Mouse (Mus musculus) embryonic facial prominence, embryonic 12.5 days (tissue): Measurements from ENCODE around the gene Smg5. TPM values are rescaled to one million over a fixed set of nuclear protein-coding genes. Genes with fewer than 3 reads are reported as not detected.
A peak's percentile ranks its signal among the peaks of the same experiment; 100 is the strongest.

Experiments
- ATAC-seq: fragments of 200-750 bp; cut with Nextera tagmentation; 2 replicates; pipeline ENCODE4 v1.8.0; 2017; ENCODE audit not compliant: insufficient number of reproducible peaks, insufficient read depth, low FRiP score, low TSS enrichment
- H3K27ac ChIP-seq: fragments of 300-500 bp; sonication (generic); 2 replicates; pipeline ENCODE4 v1.5.1; 2016; ENCODE audit warnings: mild to moderate bottlenecking
- H3K27me3 ChIP-seq: fragments of 300-500 bp; sonication (generic); 2 replicates; pipeline ENCODE4 v1.6.1; 2016; ENCODE audit warnings: mild to moderate bottlenecking, moderate library complexity
- H3K36me3 ChIP-seq: fragments of 300-500 bp; sonication (generic); 2 replicates; pipeline ENCODE4 v1.6.1; 2016; ENCODE audit warnings: mild to moderate bottlenecking
- H3K4me1 ChIP-seq: fragments of 300-500 bp; sonication (generic); 2 replicates; pipeline ENCODE4 v1.6.1; 2016
- H3K4me2 ChIP-seq: fragments of 300-500 bp; sonication (generic); replicated peaks from 2 replicates; pipeline ENCODE4 v1.6.1; 2016; ENCODE audit warnings: mild to moderate bottlenecking, moderate library complexity
- H3K4me3 ChIP-seq: fragments of 300-500 bp; sonication (generic); 2 replicates; pipeline ENCODE4 v1.5.1; 2016; ENCODE audit warnings: mild to moderate bottlenecking
- H3K9ac ChIP-seq: fragments of 300-500 bp; sonication (generic); 2 replicates; pipeline ENCODE4 v1.6.1; 2016; ENCODE audit warnings: mild to moderate bottlenecking, moderate library complexity
- H3K9me3 ChIP-seq: fragments of 300-500 bp; sonication (generic); 2 replicates; pipeline ENCODE4 v1.6.1; 2016; ENCODE audit warnings: mild to moderate bottlenecking, moderate library complexity
- WGBS: fragments of 180-500 bp; shearing (Covaris S2); methylation state at CpG from one replicate; pipeline ENCODE4 v1.1.7; 2016; 5-methylcytosine and 5-hydroxymethylcytosine counted together
- polyA plus RNA-seq: library from polyadenylated mRNA; unstranded; fragments of >200 nt; fragmentation: Nextera tagmentation; extraction: Ambion mirVana; gene quantifications from 2 replicates; pipeline ENCODE4 v1.2.1, GENCODE M21; 2016

Smg5 gene
- polyA plus RNA-seq, 1 experiment from 2014 or later: 65.1 TPM

DNA sequence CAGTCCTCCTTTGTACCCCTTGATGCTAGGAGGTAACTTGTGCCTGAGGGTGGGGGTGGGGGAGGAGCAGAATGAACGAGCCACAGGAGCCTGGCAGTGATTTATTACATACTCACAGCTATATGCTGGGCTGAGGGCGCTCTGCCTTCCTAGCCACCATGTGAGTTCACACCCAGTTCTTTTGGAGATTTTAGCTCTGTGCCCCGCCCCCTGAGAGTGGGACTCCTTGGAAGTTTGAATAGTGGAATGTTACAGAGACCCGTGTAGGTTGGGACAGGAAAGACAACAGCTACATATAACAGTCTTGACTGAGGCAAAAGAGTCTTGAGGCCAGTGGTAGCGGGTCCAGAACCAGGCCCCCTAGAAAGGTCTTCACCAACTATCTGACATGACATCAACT lies 7.1 kb upstream of the Smg5 start:
- H3K36me3 ChIP-seq: peaks cover 29% of the 10 kb centered on the region

DNA sequence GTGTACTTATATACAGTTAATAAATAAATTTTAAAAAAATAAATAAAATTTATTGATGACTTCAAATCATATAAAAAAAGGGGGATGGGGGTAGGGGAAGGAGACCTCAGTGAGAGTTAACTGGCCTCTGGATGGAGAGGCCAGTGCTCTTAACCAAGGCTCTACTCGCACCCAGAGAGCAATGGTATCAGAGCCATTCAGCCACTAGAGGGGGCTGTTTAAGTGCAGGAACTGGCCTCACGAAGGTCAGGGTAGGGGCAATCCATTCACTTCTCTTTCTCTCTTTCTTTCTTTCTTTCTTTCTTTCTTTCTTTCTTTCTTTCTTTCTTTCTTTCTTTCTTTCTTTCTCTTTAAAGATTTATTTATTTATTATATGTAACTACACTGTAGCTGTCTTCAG lies 4.8 kb upstream of the Smg5 start:
- Histone ChIP-seq H3K4me3 (no peak overlapping the region), H3K4me2 (no peak overlapping the region), H3K27ac (no peak overlapping the region), H3K27me3 (no peaks in the 10 kb centered on the region), H3K9me3 (no peaks in the 10 kb centered on the region), H3K4me1 (peaks cover 14% of the 10 kb centered on the region), H3K9ac (no peak overlapping the region), H3K36me3 (peaks cover 29% of the 10 kb centered on the region)
- 33% methylated on average over 2 of the region's 2 CpGs for WGBS
- no peak for ATAC-seq

More for the DNA sequence above, 7.1 kb upstream of the Smg5 start:
- no peak for ATAC-seq
- H3K4me1 ChIP-seq: peaks cover 13% of the 10 kb centered on the region
- H3K4me2 ChIP-seq: no peak overlapping the region
- no peak overlapping the region for H3K4me3 ChIP-seq
- 81% methylated on average over 5 of the region's 5 CpGs for WGBS
- no peak overlapping the region for H3K27ac ChIP-seq
- H3K9ac ChIP-seq: no peak overlapping the region
- H3K27me3 ChIP-seq: no peaks in the 10 kb centered on the region
- H3K9me3 ChIP-seq: no peaks in the 10 kb centered on the region

DNA sequence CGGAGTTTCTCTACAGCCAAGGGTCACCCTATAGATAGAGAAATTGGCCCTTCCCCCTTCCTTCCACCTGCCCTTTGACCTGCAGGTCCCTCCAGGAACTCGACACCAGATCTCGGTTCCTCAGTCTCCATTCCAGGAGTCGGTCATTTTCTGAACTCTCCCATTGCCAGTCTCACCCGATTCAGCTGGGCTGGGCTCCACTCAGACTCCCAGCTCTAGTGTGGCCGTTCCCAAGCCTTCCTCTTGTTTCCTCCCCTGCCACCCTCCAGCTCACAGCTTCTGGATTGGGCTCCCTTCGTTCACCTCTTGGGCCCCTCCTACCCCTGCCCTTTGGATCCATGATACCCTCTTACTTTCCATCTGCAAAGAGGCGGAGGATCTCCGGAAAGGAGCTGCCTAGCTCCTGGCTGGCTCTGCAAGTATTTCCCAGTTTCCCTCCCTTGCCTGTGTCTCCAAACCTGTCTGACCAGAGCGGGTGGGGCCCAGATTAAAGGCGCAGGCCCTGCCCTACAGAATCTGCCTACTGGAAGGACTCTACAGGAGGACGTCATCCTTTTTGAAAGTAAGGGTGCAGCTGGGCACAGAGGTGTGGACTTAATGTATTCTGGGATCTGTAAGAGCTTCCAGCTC lies 1.9 kb upstream of the Smg5 start:
- Histone ChIP-seq H3K4me1 (peaks cover 30% of the 10 kb centered on the region), H3K27ac (0 out of 2 replicates have a peak overlapping the region, but pooled peaks have one; percentile 25), H3K9me3 (no peaks in the 10 kb centered on the region), H3K27me3 (no peaks in the 10 kb centered on the region), H3K4me3 (no peak overlapping the region), H3K9ac (0 out of 2 replicates have a peak overlapping the region, but pooled peaks have one; percentile 89), H3K4me2 (peak overlapping the region; percentile 79), H3K36me3 (peaks cover 6% of the 10 kb centered on the region)
- WGBS: 41% methylated on average over 12 of the region's 12 CpGs
- no peak for ATAC-seq

DNA sequence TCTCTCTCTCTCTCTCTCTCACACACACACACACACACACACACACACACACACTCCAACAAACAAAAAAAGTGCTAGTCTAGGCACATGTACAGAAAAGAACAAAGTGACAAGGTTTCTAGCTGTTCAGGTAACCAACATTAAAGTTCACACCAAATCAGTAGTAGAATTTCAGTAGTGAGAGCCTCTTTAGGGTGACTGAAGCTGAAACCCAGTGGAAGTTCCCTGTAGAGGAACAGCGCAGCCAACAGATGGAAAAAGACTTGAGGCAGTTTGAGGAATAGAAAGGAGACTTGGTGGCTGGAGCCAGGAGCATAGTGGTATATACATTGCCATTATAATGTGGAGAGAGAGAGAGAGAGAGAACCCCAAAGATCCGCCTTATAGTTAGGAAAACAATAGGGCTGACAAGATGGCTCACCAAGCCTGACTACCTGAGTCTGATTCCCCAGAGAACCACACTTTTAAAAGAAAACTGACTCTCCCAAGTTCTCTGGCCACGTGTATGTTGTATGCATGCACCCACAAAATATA lies 1.1 kb upstream of the Smg5 start:
- Histone ChIP-seq H3K27ac (no peak overlapping the region; the same call in 1 of the 2 replicates), H3K9me3 (no peaks in the 10 kb centered on the region), H3K4me1 (peaks cover 30% of the 10 kb centered on the region), H3K4me3 (peak overlapping the region; percentile 80), H3K27me3 (no peaks in the 10 kb centered on the region), H3K9ac (peak overlapping the region; percentile 89), H3K4me2 (peak overlapping the region; percentile 79), H3K36me3 (no peaks in the 10 kb centered on the region)
- no peak for ATAC-seq
- 36% methylated on average over 3 of the region's 3 CpGs for WGBS

DNA sequence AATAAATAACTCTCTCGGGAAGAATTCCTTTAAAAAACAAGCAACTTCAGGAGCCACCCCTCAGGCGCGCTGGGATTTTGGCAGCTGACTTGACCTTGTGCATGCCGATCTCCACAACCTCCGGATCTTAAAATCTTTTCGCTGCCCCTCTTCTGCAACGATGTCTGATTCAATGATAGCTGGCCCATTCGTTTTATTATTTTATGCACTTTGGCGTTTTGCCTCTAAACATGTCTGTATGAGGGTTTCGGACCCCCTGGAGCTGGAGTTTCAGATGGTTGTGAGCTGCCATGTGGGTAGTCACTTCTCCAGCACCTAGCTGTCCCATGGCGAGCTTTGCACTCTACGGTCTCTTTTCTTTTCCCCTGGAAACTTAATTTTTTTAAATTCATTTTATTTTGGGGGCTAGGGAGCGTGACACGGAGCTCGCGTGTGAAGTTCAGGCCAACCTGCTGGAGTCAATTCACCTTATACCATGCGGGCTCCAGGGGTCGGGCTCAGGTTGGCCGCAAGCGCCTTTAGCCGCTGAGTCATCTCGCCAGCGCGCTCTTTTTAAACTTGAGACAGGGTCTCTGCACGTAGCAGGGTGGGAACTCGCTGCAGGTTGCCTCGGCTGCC lies 515 bp upstream of the Smg5 start:
- 2% methylated on average over 27 of the region's 27 CpGs for WGBS
- peak; percentile 59 for ATAC-seq
- Histone ChIP-seq H3K27ac (peak overlapping the region; percentile 92), H3K4me2 (peak overlapping the region; percentile 79), H3K27me3 (no peaks in the 10 kb centered on the region), H3K36me3 (no peaks in the 10 kb centered on the region), H3K4me1 (peaks cover 30% of the 10 kb centered on the region), H3K9me3 (no peaks in the 10 kb centered on the region), H3K9ac (peak overlapping the region; percentile 89), H3K4me3 (peak overlapping the region; percentile 80)

DNA sequence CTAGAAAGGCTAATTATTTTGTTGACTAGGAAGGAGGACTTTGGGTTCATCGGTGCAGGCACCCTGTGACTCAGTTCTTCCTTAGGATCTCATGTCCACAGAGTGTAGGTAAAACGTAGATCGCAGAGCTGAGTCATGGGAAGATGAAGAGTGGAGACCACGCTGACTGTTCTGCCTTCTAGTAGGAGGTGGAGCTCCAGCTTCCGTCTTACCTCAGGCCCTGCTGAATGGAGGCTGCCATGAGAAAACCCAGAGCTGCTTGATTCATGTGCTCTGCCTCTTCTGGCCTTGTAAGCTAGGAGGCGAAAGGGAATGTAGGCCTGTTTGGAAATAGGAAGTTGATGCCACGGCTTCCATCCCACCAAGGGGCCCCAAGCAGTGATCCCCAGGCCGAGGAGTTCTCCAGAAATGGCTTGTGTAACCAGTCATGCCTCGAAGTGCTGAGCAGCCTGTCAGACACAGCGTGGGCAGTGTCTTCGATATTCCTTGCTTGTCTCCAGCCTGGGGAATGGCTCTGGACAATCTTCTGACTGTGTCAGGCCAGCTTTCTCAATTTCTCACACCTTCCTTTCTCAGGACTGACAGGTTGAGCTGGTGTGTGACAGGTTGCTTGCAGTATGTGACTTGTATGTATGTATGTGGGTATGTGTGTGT lies 1.4 kb downstream of the Smg5 start:
- H3K4me2 ChIP-seq: peak overlapping the region; percentile 79
- 87% methylated on average over 11 of the region's 11 CpGs for WGBS
- no peak overlapping the region for H3K27ac ChIP-seq
- H3K4me3 ChIP-seq: no peak overlapping the region
- no peak overlapping the region for H3K9ac ChIP-seq
- no peak for ATAC-seq
- no peaks in the 10 kb centered on the region for H3K9me3 ChIP-seq
- peaks cover 9% of the 10 kb centered on the region for H3K36me3 ChIP-seq
- H3K4me1 ChIP-seq: peaks cover 30% of the 10 kb centered on the region
- H3K27me3 ChIP-seq: no peaks in the 10 kb centered on the region

DNA sequence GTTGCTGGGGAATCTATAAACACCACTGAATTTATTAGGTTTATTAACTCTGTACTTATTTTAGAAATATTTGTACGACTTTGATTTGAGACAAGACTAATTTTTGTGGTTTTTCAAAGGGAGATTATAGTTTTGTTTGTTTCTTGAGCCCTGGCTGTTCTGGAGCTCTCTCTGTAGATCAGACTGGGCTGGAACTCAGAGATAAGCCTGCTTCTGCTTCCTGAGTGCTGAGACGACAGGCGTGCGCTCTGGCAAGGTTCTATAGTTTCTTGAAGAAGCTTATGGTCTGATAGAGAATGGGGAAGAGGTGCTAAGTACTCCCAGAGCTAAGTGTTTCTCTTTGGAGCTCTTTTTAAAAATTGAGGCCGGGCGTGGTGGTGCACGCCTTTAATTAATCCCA lies 2.3 kb downstream of the Smg5 start:
- Histone ChIP-seq H3K9ac (no peak overlapping the region), H3K27me3 (no peaks in the 10 kb centered on the region), H3K27ac (no peak overlapping the region), H3K9me3 (no peaks in the 10 kb centered on the region), H3K4me2 (no peak overlapping the region), H3K4me1 (peaks cover 30% of the 10 kb centered on the region), H3K4me3 (no peak overlapping the region), H3K36me3 (peaks cover 18% of the 10 kb centered on the region)
- ATAC-seq: no peak
- WGBS: 92% methylated on average over 7 of the region's 7 CpGs

DNA sequence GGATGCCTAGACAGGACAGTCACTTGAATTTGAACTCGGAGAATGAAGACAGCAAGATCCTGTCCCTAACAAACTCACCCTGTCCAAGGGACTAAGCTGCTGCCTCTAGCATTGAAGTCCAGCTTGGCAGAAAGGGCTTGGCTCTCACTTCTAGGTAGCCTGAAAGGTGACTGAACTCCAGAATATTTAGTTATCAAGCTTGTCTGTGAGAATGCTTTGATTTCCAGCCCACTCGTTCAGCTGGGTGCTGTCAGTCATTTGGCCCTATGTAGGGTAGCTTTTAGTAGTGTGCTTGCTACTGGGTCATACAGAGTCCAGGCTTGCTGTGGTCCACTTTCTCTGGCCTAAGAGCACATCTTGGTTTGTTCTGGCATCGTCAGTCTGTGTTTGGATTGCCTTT lies 2.9 kb downstream of the Smg5 start:
- H3K27ac ChIP-seq: no peak overlapping the region
- H3K4me2 ChIP-seq: no peak overlapping the region
- no peak overlapping the region for H3K4me3 ChIP-seq
- H3K4me1 ChIP-seq: peaks cover 30% of the 10 kb centered on the region
- no peak for ATAC-seq
- H3K27me3 ChIP-seq: no peaks in the 10 kb centered on the region
- H3K36me3 ChIP-seq: peaks cover 25% of the 10 kb centered on the region
- no peaks in the 10 kb centered on the region for H3K9me3 ChIP-seq
- 74% methylated on average over 3 of the region's 3 CpGs for WGBS
- H3K9ac ChIP-seq: no peak overlapping the region

DNA sequence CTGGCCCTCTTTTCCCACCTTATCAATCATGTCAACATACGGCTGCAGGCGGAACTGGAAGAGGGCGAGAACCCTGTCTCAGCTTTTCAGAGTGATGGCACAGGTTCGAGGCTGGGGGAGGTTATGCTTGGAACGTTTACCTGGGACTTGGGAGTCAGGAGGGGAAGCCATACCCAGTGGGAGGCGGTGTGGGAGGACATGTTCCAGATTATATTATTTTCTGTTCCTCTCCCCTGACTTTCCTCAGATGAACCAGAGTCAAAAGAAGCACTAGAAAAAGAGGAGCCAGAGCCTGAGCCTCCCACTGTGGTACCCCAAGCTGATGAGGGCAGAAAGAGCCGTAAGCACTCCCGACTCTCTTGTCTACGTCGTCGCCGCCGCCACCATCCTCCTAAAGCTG lies 14.7 kb downstream of the Smg5 start:
- no peak for ATAC-seq

DNA sequence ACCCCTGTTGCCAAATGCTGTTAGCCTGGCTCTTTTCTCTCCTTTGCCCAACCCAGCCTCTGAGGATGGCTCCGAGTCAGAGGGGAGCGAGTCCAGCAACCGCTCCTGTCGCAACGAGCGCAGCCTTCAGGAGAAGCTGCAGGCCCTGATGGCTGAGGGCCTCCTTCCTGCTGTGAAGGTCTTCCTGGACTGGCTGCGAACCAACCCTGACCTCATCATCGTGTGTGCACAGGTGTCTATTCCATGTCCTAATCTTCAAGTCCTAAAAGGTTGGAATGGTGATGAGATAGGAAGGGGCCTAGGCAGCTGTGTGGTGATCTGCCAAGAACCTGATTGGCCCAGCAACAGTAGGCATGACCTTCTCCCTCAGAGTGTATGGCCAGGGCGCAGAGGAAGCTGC lies 16.8 kb downstream of the Smg5 start:
- Histone ChIP-seq H3K9ac (no peak overlapping the region), H3K36me3 (peaks cover 94% of the 10 kb centered on the region), H3K27ac (no peak overlapping the region), H3K4me2 (no peak overlapping the region), H3K9me3 (no peaks in the 10 kb centered on the region), H3K4me3 (no peak overlapping the region), H3K4me1 (no peaks in the 10 kb centered on the region), H3K27me3 (no peaks in the 10 kb centered on the region)
- no peak for ATAC-seq
- 96% methylated on average over 9 of the region's 9 CpGs for WGBS

More for the DNA sequence above, 14.7 kb downstream of the Smg5 start:
- WGBS: 94% methylated on average over 13 of the region's 13 CpGs
- Histone ChIP-seq H3K36me3 (peaks cover 94% of the 10 kb centered on the region), H3K27ac (no peak overlapping the region), H3K9ac (no peak overlapping the region), H3K4me1 (no peaks in the 10 kb centered on the region), H3K4me2 (no peak overlapping the region), H3K9me3 (no peaks in the 10 kb centered on the region), H3K27me3 (no peaks in the 10 kb centered on the region), H3K4me3 (no peak overlapping the region)

DNA sequence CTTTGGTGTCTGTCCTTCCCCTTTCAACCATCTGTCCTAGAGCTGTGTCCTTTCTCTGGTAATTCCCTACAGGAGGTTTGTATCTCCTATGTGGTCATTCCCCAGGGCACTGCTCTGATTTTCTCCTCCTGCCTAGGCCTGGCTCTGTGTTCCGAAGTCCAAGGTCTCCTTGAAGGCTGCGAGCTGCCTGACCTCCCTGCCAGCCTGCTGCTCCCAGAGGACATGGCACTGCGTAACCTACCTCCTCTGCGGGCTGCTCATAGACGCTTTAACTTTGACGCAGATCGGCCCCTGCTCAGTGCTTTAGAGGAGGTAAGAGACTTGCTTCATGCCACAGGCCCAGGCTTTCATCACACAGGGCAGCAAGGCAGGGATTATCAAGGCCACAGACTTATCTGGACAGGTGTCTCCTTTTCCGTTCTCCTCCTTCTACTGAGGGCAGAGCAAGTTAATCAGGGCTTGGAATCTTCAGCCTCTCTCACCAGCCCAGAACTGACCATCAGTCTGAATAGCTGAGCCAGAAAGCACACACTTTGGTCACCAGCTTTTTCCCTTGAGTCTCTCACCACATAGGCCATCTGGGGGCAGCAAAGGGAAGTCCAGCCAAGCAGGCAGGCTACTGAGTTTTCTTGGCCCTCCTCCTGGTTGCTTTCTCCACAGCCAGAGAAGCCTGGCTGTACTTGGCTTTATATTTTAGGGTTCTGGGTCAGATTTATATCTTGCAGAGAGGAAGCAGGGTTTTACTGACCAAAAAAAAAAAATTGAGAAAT lies 18.5 kb downstream of the Smg5 start:
- no peak overlapping the region for H3K9ac ChIP-seq
- H3K27ac ChIP-seq: no peak overlapping the region
- H3K27me3 ChIP-seq: no peaks in the 10 kb centered on the region
- no peak overlapping the region for H3K4me3 ChIP-seq
- no peaks in the 10 kb centered on the region for H3K9me3 ChIP-seq
- WGBS: 90% methylated on average over 8 of the region's 8 CpGs
- no peak overlapping the region for H3K4me2 ChIP-seq
- ATAC-seq: no peak
- H3K4me1 ChIP-seq: no peaks in the 10 kb centered on the region
- peaks cover 96% of the 10 kb centered on the region for H3K36me3 ChIP-seq
